Mouse (Mus musculus) lung, postnatal 0 days (tissue): ENCODE data around the gene Ap1s2.

Experiments
- CTCF ChIP-seq: IDR thresholded peaks from 2 replicates; pipeline ENCODE4 v1.5.1; 2016; ENCODE audit warnings: antibody characterized with exemption, mild to moderate bottlenecking
- EP300 ChIP-seq: IDR thresholded peaks from 2 replicates; pipeline ENCODE4 v1.6.1; 2016; ENCODE audit warnings: antibody characterized with exemption, mild to moderate bottlenecking, control low read depth

DNA sequence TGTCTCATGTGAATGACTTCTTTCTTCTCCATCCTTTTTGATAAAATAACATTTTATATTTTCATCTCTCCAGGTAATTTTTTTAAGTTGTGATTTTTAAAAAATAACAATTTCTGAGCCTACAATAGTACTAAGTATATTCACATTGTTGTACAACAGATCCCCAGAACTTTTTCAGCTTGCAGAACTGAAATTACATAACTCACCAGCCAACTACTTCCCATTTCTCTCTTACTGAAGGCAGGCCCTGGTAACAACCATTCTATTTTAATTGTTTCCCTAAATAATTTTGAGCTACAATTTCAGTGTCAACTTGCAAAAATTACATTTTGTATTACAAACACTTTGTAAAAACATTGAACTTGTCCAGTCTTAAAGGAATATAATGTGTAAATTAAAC lies 20.7 kb downstream of the Ap1s2 start:
- no peak for TF ChIP-seq CTCF
- no peak for TF ChIP-seq EP300
